Mouse (Mus musculus) thymus, adult 2 months (tissue): ENCODE data around the gene Anapc15-ps. TPM values are rescaled to one million over a fixed set of nuclear protein-coding genes. Genes with fewer than 3 reads are reported as not detected.

Experiments used
- DNase-seq: peaks from one replicate; pipeline ENCODE4 v3.0.0; 2021
- H3K27ac ChIP-seq: fragments of 200-500 bp; 2 replicates; pipeline ENCODE4 v1.5.1; 2012; ENCODE audit warnings: low read length, control low read depth; ENCODE audit not compliant: control insufficient read depth, insufficient read depth
- H3K27me3 ChIP-seq: fragments of 200-500 bp; 2 replicates; pipeline ENCODE4 v1.6.1; 2012; ENCODE audit warnings: mild to moderate bottlenecking, low read length, moderate library complexity, mixed read lengths; ENCODE audit not compliant: control insufficient read depth, insufficient read depth
- H3K36me3 ChIP-seq: fragments of 200-500 bp; 2 replicates; pipeline ENCODE4 v1.6.1; 2012; ENCODE audit warnings: mild to moderate bottlenecking, low read length, moderate library complexity; ENCODE audit not compliant: control insufficient read depth, insufficient read depth
- H3K4me1 ChIP-seq: fragments of 200-500 bp; replicated peaks from 2 replicates; pipeline ENCODE4 v1.6.1; 2012; ENCODE audit warnings: low read length; ENCODE audit not compliant: control insufficient read depth, insufficient read depth
- H3K4me3 ChIP-seq: fragments of 200-500 bp; 2 replicates; pipeline ENCODE4 v1.5.1; 2012; ENCODE audit warnings: mild to moderate bottlenecking, low read length, control low read depth, moderate library complexity; ENCODE audit not compliant: control insufficient read depth, insufficient read depth
- CTCF ChIP-seq: fragments of 200-500 bp; IDR thresholded peaks from 2 replicates; pipeline ENCODE4 v1.5.1; 2012; ENCODE audit warnings: mild to moderate bottlenecking, control low read depth, low read length, moderate library complexity, borderline replicate concordance; ENCODE audit not compliant: control insufficient read depth, poor library complexity, insufficient read depth; ENCODE audit errors: extremely low read depth
- POLR2A ChIP-seq: fragments of 200-500 bp; IDR thresholded peaks from 2 replicates; pipeline ENCODE4 v1.6.1; 2012; ENCODE audit warnings: mild to moderate bottlenecking, low read length, control low read depth, moderate library complexity; ENCODE audit not compliant: control insufficient read depth, poor library complexity, insufficient read depth; ENCODE audit errors: extremely low read depth
- WGBS: fragments of 180-500 bp; shearing (Covaris S2); methylation state at CpG from one replicate; pipeline ENCODE4 v1.1.7; 2018; 5-methylcytosine and 5-hydroxymethylcytosine counted together
- polyA plus RNA-seq: library from polyadenylated mRNA; depleted of rRNA; stranded (reverse); fragments of >200 nt; gene quantifications from 2 replicates; pipeline ENCODE4 v1.2.3, GENCODE M21; 2012

Gene Anapc15-ps
- polyA plus RNA-seq, 1 experiment: not detected

GRCm38 (mm10) chr10:95684250-95684649, 11.0 kb upstream of the Anapc15-ps start:
- DNase-seq: no peak
- WGBS: 95% methylated on average over 4 of the region's 4 CpGs
- H3K27me3 ChIP-seq: no peaks in the 10 kb centered on the region
- no peak overlapping the region for H3K27ac ChIP-seq
- H3K4me3 ChIP-seq: no peak overlapping the region
- no peak for TF ChIP-seq CTCF
- no peak for TF ChIP-seq POLR2A
- H3K36me3 ChIP-seq: no peaks in the 10 kb centered on the region
- H3K4me1 ChIP-seq: no peaks in the 10 kb centered on the region

GRCm38 (mm10) chr10:95683735-95684134, 10.5 kb upstream of the Anapc15-ps start:
- no peaks in the 10 kb centered on the region for H3K4me1 ChIP-seq
- TF ChIP-seq CTCF (no peak), POLR2A (no peak)
- DNase-seq: no peak

GRCm38 (mm10) chr10:95682964-95683363, 9.7 kb upstream of the Anapc15-ps start:
- Histone ChIP-seq H3K4me3 (no peak overlapping the region), H3K27ac (no peak overlapping the region), H3K36me3 (no peaks in the 10 kb centered on the region), H3K27me3 (no peaks in the 10 kb centered on the region), H3K4me1 (peaks cover 3% of the 10 kb centered on the region)
- TF ChIP-seq POLR2A: no peak
- TF ChIP-seq CTCF: no peak
- WGBS: 82% methylated on average over 10 of the region's 10 CpGs
- no peak for DNase-seq

More at GRCm38 (mm10) chr10:95683735-95684134, 10.5 kb upstream of the Anapc15-ps start:
- no peak overlapping the region for H3K4me3 ChIP-seq
- no peaks in the 10 kb centered on the region for H3K36me3 ChIP-seq
- H3K27me3 ChIP-seq: no peaks in the 10 kb centered on the region
- no peak overlapping the region for H3K27ac ChIP-seq
- WGBS: 97% methylated on average over 3 of the region's 3 CpGs

GRCm38 (mm10) chr10:95682091-95682740, 9.0 kb upstream of the Anapc15-ps start:
- 80% methylated on average over 9 of the region's 9 CpGs for WGBS
- no peaks in the 10 kb centered on the region for H3K36me3 ChIP-seq
- TF ChIP-seq CTCF (no peak), POLR2A (no peak)
- no peak for DNase-seq
- H3K4me1 ChIP-seq: peaks cover 8% of the 10 kb centered on the region
- H3K27me3 ChIP-seq: no peaks in the 10 kb centered on the region
- H3K27ac ChIP-seq: no peak overlapping the region
- no peak overlapping the region for H3K4me3 ChIP-seq

DNA sequence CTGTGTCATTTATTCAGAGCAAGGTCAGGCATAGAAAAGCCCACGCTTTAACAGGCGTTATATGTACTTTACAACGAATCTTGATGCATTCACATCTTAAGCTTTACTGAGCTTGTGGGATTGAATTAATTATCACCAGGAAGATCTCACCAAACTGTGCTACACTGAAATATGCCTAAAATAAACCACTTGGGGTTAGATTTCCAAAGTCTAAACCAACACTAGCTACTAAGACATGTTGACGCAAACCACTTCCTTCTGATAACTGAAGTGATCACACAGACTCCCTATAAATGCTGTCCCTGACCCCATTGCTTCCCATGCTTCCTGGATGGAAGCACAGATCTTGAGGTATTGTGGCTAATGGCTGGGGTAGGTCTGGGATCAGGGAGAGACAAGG, 8.2 kb upstream of the Anapc15-ps start:
- Histone ChIP-seq H3K4me1 (peaks cover 11% of the 10 kb centered on the region), H3K4me3 (no peak overlapping the region)

DNA sequence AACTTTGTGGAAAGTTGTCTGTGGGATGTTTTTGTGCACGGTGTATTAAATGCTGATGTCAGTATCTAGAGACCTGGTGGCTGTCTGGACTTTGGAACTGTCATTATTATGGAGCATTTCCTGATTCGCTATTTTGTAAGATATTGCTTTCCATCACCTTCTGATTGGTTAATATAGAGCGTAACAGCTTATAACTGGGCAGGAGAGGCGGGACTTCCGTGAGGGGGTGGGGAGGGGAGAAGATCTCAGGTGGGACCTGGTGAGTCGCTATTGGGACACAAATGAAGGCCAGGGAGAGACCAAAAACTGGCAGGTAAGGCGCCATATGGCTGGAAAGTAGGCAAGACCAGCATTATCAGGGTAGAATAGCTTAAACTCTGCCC, 7.8 kb upstream of the Anapc15-ps start:
- Histone ChIP-seq H3K36me3 (no peaks in the 10 kb centered on the region), H3K4me1 (peaks cover 11% of the 10 kb centered on the region), H3K27ac (no peak overlapping the region), H3K4me3 (peak overlapping the region; percentile 39), H3K27me3 (no peaks in the 10 kb centered on the region)
- 84% methylated on average over 7 of the region's 7 CpGs for WGBS
- DNase-seq: no peak
- TF ChIP-seq POLR2A: no peak
- TF ChIP-seq CTCF: no peak

More for the DNA sequence above, 8.2 kb upstream of the Anapc15-ps start:
- 37% methylated on average over 4 of the region's 4 CpGs for WGBS
- no peak for DNase-seq
- no peaks in the 10 kb centered on the region for H3K27me3 ChIP-seq
- H3K27ac ChIP-seq: no peak overlapping the region
- H3K36me3 ChIP-seq: no peaks in the 10 kb centered on the region
- TF ChIP-seq CTCF: no peak
- TF ChIP-seq POLR2A: no peak
